Mouse (Mus musculus) MEL (cell line): ENCODE data around the gene Gtf3c6.

Experiments
- BHLHE40 ChIP-seq: IDR thresholded peaks from 2 replicates; pipeline ENCODE4 v1.6.1; 2012; ENCODE audit warnings: low read depth, mild to moderate bottlenecking, inconsistent platforms, low read length, improper control_type of control experiment, borderline replicate concordance
- CTCF ChIP-seq, 3 experiments: IDR thresholded peaks in 2 of 3; conservative IDR thresholded peaks in 1 of 3; 2 replicates each; pipeline ENCODE4 v1.5.1; 2011 to 2012; ENCODE audit warnings: low read length in 3 of 3, low read depth in 2 of 3, mild to moderate bottlenecking in 2 of 3, improper control_type of control experiment in 1 of 3, inconsistent platforms in 1 of 3, mixed read lengths in 1 of 3, moderate library complexity in 1 of 3; ENCODE audit not compliant: control insufficient read depth in 1 of 3, insufficient read depth in 1 of 3, poor library complexity in 1 of 3, severe bottlenecking in 1 of 3
- GABPA ChIP-seq: IDR thresholded peaks from 2 replicates; pipeline ENCODE4 v1.6.1; 2012; ENCODE audit warnings: low read depth, mild to moderate bottlenecking, inconsistent platforms, low read length, improper control_type of control experiment, moderate library complexity
- MYB ChIP-seq: IDR thresholded peaks from 2 replicates; pipeline ENCODE4 v1.6.1; 2011; ENCODE audit warnings: mild to moderate bottlenecking, low read depth, low read length, improper control_type of control experiment
- NELFE ChIP-seq: IDR thresholded peaks from 2 replicates; pipeline ENCODE4 v1.6.1; 2011; ENCODE audit warnings: low read depth, low read length, improper control_type of control experiment
- POLR2A ChIP-seq, 2 experiments: IDR thresholded peaks; 2 replicates each; pipeline ENCODE4 v1.6.1; 2011 to 2012; ENCODE audit warnings: low read length in 2 of 2, mild to moderate bottlenecking in 2 of 2, control low read depth in 1 of 2, improper control_type of control experiment in 1 of 2, low read depth in 1 of 2, moderate library complexity in 1 of 2; ENCODE audit not compliant: control insufficient read depth in 1 of 2, insufficient read depth in 1 of 2, poor library complexity in 1 of 2
- POLR2AphosphoS2 ChIP-seq: IDR thresholded peaks from 2 replicates; pipeline ENCODE4 v1.6.1; 2011; ENCODE audit warnings: low read length, improper control_type of control experiment
- SMC3 ChIP-seq: IDR thresholded peaks from 2 replicates; pipeline ENCODE4 v1.6.1; 2011; ENCODE audit warnings: low read depth, low read length, improper control_type of control experiment
- ZMIZ1 ChIP-seq: IDR thresholded peaks from 2 replicates; pipeline ENCODE4 v1.6.1; 2012; ENCODE audit warnings: low read depth, mild to moderate bottlenecking, inconsistent platforms, low read length, improper control_type of control experiment, moderate library complexity

DNA sequence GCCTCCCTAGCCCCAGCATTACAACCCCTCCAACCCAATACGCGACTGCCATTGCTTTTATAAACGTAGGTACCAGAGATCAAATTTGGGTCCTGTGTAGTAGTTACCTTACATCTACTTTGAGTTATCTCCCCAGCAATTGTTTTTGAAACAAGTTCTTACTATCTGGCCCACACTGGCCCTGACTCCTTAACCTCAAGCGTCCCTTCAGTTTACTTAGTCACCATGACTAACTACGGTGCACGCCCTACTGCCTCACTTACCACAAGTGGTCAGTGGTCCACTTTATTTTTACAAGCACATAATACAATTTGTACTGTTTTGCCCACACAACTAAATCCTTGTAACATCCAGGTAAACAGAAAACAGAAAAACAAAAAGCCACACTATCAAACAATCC, 34.7 kb upstream of the Gtf3c6 start:
- TF ChIP-seq ZMIZ1, result no peak
- no peak for TF ChIP-seq POLR2A (IDR thresholded peaks at IDR 0.05; ENCODE audit: control insufficient read depth in 1 of 2, insufficient read depth in 1 of 2, low read depth in 1 of 2, low read length in 2 of 2, poor library complexity in 1 of 2)
- TF ChIP-seq CTCF (IDR thresholded peaks at IDR 0.05 in 2 of 3, conservative IDR thresholded peaks at IDR 0.05 in 1 of 3; ENCODE audit: control insufficient read depth in 1 of 3, insufficient read depth in 1 of 3, low read depth in 2 of 3, low read length in 3 of 3, poor library complexity in 1 of 3, severe bottlenecking in 1 of 3), result no peak
- TF ChIP-seq NELFE, result no peak
- TF ChIP-seq GABPA, result no peak
- no peak for TF ChIP-seq SMC3
- TF ChIP-seq BHLHE40, result no peak
- TF ChIP-seq POLR2AphosphoS2, result no peak
- TF ChIP-seq MYB, result no peak
